Mouse (Mus musculus) testis, adult 2 months (tissue): ENCODE measurements around the gene Ugt1a7c. TPM values are rescaled to one million over a fixed set of nuclear protein-coding genes. Genes with fewer than 3 reads are reported as not detected.

Experiments used
- H3K27ac ChIP-seq: fragments of 200-500 bp; 2 replicates; pipeline ENCODE4 v1.5.1; 2012; ENCODE audit warnings: low read depth, low read length; ENCODE audit not compliant: control insufficient read depth, insufficient read depth
- H3K27me3 ChIP-seq: fragments of 200-500 bp; 2 replicates; pipeline ENCODE4 v1.6.1; 2012; ENCODE audit warnings: mild to moderate bottlenecking, low read length, moderate library complexity; ENCODE audit not compliant: control insufficient read depth, insufficient read depth
- H3K36me3 ChIP-seq: fragments of 200-500 bp; 2 replicates; pipeline ENCODE4 v1.6.1; 2012; ENCODE audit warnings: mild to moderate bottlenecking, low read length; ENCODE audit not compliant: control insufficient read depth, insufficient read depth
- H3K4me1 ChIP-seq: fragments of 200-500 bp; 2 replicates; pipeline ENCODE4 v1.6.1; 2012; ENCODE audit warnings: low read length; ENCODE audit not compliant: control insufficient read depth, insufficient read depth
- H3K4me3 ChIP-seq: fragments of 200-500 bp; 2 replicates; pipeline ENCODE4 v1.5.1; 2012; ENCODE audit warnings: low read depth, mild to moderate bottlenecking, low read length, moderate library complexity, mixed read lengths; ENCODE audit not compliant: control insufficient read depth
- CTCF ChIP-seq: fragments of 200-500 bp; IDR thresholded peaks from 2 replicates; pipeline ENCODE4 v1.5.1; 2012; ENCODE audit warnings: low read depth, mild to moderate bottlenecking, inconsistent platforms, low read length, moderate library complexity; ENCODE audit not compliant: control insufficient read depth, insufficient read depth, insufficient replicate concordance
- POLR2A ChIP-seq: fragments of 200-500 bp; IDR thresholded peaks from 2 replicates; pipeline ENCODE4 v1.6.1; 2012; ENCODE audit warnings: low read depth, mild to moderate bottlenecking, inconsistent platforms, low read length, moderate library complexity; ENCODE audit not compliant: control insufficient read depth
- polyA plus RNA-seq: library from polyadenylated mRNA; depleted of rRNA; stranded (reverse); fragments of >200 nt; gene quantifications from 2 replicates; pipeline ENCODE4 v1.2.3, GENCODE M21; 2012

Gene Ugt1a7c
- polyA plus RNA-seq, 1 experiment, result 6.5 TPM

DNA sequence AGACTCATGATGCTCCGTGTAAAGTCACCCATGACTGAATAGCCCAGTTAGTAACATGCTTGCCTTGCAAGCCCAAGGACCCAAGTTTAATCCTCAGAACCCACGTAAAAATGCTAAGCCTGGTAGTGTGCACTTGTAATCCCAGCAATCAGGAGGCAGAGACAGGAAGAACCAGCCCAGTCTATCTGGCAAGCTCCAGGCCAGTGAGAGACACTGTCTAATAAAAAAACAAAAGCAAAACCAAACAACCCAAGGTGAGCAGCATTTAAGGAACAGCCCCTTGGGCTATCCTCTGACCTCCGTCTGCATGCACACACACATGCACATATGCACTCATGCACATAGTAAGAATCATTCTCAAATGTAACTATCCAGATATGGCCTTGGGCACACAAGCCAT lies 134.7 kb downstream of the Ugt1a7c start:
- no peaks in the 10 kb centered on the region for H3K27me3 ChIP-seq
- H3K27ac ChIP-seq, result no peak overlapping the region
- no peak overlapping the region for H3K4me3 ChIP-seq
- H3K36me3 ChIP-seq, result no peaks in the 10 kb centered on the region; the same call in 1 of the 2 replicates
- no peak for TF ChIP-seq POLR2A
- TF ChIP-seq CTCF, result no peak
- H3K4me1 ChIP-seq, result peaks cover 2% of the 10 kb centered on the region; the same call in 1 of the 2 replicates

DNA sequence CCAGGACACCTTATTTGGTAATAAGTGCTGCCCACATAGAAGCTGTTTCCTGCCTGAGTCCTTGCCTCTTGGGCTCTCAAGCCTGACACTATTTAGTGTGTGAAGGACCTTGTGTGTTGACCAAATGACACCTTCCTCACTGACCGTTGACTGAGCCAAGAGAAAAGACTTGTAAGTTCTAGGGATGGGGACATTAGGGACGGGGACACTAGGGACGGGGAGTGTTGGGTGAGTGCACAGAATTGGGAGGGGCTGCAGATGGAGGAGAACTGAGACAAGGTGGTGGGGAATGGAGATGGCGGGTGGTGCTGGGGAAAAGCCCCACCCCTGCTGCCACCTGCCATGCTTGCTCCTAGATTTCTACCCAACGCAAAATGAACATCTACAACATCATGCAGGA lies 135.1 kb downstream of the Ugt1a7c start:
- Histone ChIP-seq H3K4me3 (no peak overlapping the region), H3K4me1 (peaks cover 2% of the 10 kb centered on the region; the same call in 1 of the 2 replicates), H3K27me3 (no peaks in the 10 kb centered on the region), H3K36me3 (no peaks in the 10 kb centered on the region; the same call in 1 of the 2 replicates), H3K27ac (no peak overlapping the region)
- no peak for TF ChIP-seq CTCF
- TF ChIP-seq POLR2A, result no peak

DNA sequence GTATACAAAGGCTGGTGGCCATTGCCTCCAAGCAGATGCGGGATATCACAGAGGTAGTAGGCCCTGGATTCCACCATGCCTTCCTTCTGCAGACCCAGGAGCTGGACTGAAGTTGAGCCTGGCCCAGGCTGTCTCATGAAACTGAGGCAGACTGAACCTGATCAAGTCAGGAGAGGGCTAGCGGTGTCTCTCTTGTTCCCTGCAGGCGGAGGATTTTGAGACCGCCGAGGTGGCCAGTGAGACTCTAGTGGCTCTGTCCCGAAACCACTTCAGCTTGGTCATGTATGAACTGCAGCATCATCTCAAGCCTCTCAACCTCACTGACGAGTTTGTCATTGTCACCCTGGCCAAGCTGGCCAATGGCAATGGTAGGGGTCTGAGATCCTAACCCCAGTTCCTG lies 135.6 kb downstream of the Ugt1a7c start:
- H3K4me3 ChIP-seq, result no peak overlapping the region
- H3K4me1 ChIP-seq, result peaks cover 2% of the 10 kb centered on the region; the same call in 1 of the 2 replicates
- TF ChIP-seq CTCF (no peak), POLR2A (no peak)
- H3K36me3 ChIP-seq, result no peaks in the 10 kb centered on the region; the same call in 1 of the 2 replicates
- H3K27me3 ChIP-seq, result no peaks in the 10 kb centered on the region
- H3K27ac ChIP-seq, result no peak overlapping the region

DNA sequence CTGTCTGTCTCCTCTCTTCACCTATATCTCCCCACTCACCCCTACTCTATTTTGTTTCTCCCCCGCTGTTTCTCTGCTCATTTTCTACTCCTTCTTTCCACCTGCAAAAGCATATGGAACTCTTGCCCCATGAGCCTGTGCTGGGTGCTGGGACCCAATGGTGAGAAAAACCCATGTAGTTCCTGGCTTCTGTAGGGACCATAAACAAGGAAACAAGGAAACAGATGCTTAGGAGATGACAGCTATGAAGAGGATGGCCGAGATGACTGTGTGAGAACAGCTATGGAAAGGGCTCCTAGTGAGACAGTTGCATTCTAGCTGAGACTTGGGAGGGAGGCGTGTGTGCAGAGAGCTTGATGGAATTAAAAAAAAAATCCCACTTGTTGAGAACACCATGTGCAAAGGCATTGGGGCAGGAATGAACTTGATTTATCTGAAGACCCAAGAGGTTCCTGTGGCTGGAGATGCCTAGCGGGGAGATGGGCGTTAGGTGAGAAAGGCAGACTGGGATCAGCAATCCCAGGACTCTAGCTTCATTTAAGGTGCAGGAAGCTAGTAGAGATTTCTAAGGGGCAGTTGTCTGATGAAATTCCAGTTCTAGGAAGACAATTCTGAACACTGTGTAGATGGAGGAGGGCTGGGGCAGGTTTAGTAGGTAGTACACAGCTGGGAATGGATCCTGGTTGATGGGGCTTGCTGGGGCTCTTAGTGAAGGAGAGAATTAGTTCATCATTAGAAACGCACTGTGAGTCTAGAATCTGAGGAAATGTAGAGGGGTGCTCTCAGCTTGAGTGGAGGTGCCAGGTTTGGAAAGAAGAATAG lies 136.3 kb downstream of the Ugt1a7c start:
- Histone ChIP-seq H3K27ac (no peak overlapping the region), H3K4me3 (no peak overlapping the region), H3K27me3 (no peaks in the 10 kb centered on the region), H3K4me1 (peaks cover 2% of the 10 kb centered on the region; the same call in 1 of the 2 replicates), H3K36me3 (no peaks in the 10 kb centered on the region; the same call in 1 of the 2 replicates)
- TF ChIP-seq POLR2A (no peak), CTCF (no peak)

DNA sequence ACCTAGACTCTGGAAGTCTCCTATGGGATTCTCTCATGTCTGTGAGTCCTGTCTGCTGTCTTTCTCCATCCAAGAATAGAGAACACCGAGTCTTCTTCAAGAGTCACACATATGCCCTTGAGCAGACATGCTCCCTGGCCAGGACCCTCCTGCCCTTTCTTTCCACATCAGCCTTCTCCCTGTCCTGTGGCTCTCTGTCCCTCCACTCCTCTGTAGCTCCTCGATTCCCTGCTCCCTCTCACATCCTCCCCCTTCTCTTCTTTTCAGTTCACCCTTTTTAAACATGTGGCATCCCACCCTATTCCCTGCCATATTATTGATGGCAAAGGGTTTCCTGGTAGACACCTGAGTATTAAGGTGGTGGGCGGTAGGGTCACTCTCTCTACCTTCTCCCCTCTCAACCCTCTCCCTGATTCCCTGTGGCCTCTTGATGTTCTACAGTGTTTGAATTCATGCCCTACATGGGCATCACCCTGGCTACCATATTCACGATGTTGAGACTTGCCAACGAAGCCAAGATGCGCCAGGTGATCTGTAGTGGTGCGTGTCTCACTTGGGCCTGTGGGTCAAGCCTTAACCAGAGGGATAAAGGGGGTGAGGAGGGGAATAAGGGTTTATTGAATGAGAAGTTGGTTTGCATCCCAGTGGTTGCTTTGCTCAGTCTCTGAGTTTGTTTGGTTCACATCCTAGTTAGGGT lies 137.1 kb downstream of the Ugt1a7c start:
- Histone ChIP-seq H3K27me3 (no peaks in the 10 kb centered on the region), H3K36me3 (no peaks in the 10 kb centered on the region; the same call in 1 of the 2 replicates), H3K4me3 (no peak overlapping the region), H3K4me1 (no peaks in the 10 kb centered on the region; the same call in 1 of the 2 replicates), H3K27ac (no peak overlapping the region)
- TF ChIP-seq CTCF, result no peak
- no peak for TF ChIP-seq POLR2A

DNA sequence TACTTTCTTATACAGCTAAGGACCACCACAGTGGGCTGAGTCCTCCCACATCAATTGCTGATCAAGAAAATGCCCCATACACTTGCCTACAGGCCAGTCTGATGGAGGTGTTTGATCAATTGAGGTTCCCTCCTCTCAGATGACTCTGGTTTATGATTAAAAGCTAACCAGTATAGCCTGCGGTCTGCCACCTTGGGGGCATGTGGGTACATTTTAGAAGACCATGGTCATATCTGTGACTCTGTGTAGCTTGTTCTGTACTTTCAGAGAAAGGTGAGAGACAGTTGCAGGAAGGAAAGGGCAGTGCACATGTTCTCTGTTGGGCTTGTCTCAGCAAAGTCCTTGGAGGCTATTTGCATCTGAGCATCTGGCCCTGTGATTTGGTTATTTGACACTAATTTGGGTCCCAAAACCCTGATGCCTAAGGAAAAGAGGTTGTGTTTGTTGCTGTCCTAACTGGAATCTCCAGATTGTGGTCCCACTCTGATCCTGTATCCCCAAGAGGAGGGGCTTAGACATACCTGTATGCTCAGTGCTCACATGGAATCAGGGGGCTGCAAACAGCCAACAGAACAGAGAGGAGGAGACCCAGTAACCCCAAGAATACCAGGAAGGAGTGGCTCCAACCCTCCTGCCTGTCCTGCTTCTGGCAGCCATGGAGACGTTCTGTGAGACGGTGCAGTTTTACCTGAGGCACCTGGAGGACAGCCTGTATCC lies 138.0 kb downstream of the Ugt1a7c start:
- no peak for TF ChIP-seq CTCF
- TF ChIP-seq POLR2A, result no peak
- Histone ChIP-seq H3K27me3 (no peaks in the 10 kb centered on the region), H3K4me3 (no peak overlapping the region), H3K36me3 (no peaks in the 10 kb centered on the region; the same call in 1 of the 2 replicates), H3K4me1 (no peaks in the 10 kb centered on the region), H3K27ac (no peak overlapping the region)
